Mouse (Mus musculus) liver, embryonic 11.5 days (tissue): ENCODE measurements around the gene Gm6588. TPM values are rescaled to one million over a fixed set of nuclear protein-coding genes. Genes with fewer than 3 reads are reported as not detected.
"Not testable (repeated sequence)": the region's sequence is repeated elsewhere in the genome, so short reads cannot be mapped to it uniquely, and the experiment has no call there.

Experiments used
- ATAC-seq: fragments of 200-750 bp; cut with Nextera tagmentation; replicated peaks from 2 replicates; pipeline ENCODE4 v1.8.0; 2017; ENCODE audit warnings: moderate number of reproducible peaks, mild to moderate bottlenecking, moderate TSS enrichment, moderate library complexity; ENCODE audit not compliant: low FRiP score
- DNase-seq: peaks from one replicate; pipeline ENCODE4 v3.0.0-alpha.2; 2017; ENCODE audit warnings: low spot score
- H3K27ac ChIP-seq: fragments of 300-500 bp; sonication (generic); 2 replicates; pipeline ENCODE4 v1.5.1; 2014; ENCODE audit warnings: mild to moderate bottlenecking, low read depth, low read length, control low read depth
- H3K27me3 ChIP-seq: fragments of 300-500 bp; sonication (generic); replicated peaks from 2 replicates; pipeline ENCODE4 v1.6.1; 2014; ENCODE audit warnings: low read length, mixed read lengths; ENCODE audit not compliant: control insufficient read depth, insufficient read depth
- H3K36me3 ChIP-seq: fragments of 300-500 bp; sonication (generic); 2 replicates; pipeline ENCODE4 v1.6.1; 2014; ENCODE audit warnings: mild to moderate bottlenecking, low read length, moderate library complexity, mixed read lengths; ENCODE audit not compliant: control insufficient read depth, insufficient read depth
- H3K4me1 ChIP-seq: fragments of 300-500 bp; sonication (generic); replicated peaks from 2 replicates; pipeline ENCODE4 v1.6.1; 2014; ENCODE audit warnings: low read length, mixed read lengths; ENCODE audit not compliant: control insufficient read depth, insufficient read depth
- H3K4me2 ChIP-seq: fragments of 300-500 bp; sonication (generic); 2 replicates; pipeline ENCODE4 v1.6.1; 2014; ENCODE audit warnings: mild to moderate bottlenecking, control low read depth, moderate library complexity
- H3K4me3 ChIP-seq: fragments of 300-500 bp; sonication (generic); 2 replicates; pipeline ENCODE4 v1.5.1; 2014; ENCODE audit warnings: low read depth, low read length, control low read depth
- H3K9ac ChIP-seq: fragments of 300-500 bp; sonication (generic); 2 replicates; pipeline ENCODE4 v1.6.1; 2014; ENCODE audit warnings: low read depth, low read length, control low read depth
- H3K9me3 ChIP-seq: fragments of 300-500 bp; sonication (generic); 2 replicates; pipeline ENCODE4 v1.6.1; 2016; ENCODE audit warnings: low read length, inconsistent platforms, mixed read lengths; ENCODE audit not compliant: control insufficient read depth
- WGBS: fragments of 180-500 bp; shearing (Covaris S2); extraction: QIAGEN DNeasy Blood & Tissue Kit; methylation state at CpG from one replicate; pipeline ENCODE4 v1.1.7; 2014; 5-methylcytosine and 5-hydroxymethylcytosine counted together
- polyA plus RNA-seq: library from polyadenylated mRNA; unstranded; fragments of >200 nt; fragmentation: Nextera tagmentation; extraction: Ambion mirVana; gene quantifications from 2 replicates; pipeline ENCODE4 v1.2.1, GENCODE M21; 2014

Gene Gm6588
- not detected in 2 replicates for polyA plus RNA-seq

DNA sequence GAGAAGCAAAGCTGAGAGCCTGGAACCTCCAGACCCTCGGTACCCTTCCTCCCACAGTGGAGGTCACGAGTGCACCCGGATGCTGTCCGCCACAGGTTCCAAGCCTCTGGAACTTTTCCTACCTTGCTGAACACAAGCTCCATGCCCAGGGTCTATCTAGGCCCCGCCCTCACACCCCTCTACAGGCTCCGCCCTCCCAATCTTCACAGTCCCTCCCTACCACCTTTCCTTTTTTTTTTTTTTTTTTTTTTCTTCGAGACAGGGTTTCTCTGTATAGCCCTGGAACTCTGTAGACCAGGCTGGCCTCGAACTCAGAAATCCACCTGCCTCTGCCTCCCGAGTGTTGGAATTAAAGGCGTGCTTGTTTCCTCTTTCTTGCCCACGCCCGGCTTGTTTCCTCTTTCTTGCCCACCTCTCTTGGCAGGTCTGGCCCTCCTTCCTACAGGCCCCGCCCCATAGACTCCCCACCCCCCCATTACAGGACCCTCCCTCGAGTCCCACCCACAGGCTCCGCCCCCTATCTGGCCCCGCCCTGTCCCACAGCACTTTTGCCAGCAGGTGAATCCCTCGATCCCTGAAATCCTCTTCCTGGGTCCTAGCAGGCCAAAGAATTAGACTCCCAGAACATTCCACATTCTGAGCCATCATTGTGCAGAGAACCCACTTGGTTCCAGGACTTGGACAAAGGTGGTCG lies at the start of gene Gm6588:
Gene Gm6588, plus strand, starts transcription at position 680 of the 694 bp plus-strand sequence.
- H3K9ac ChIP-seq = no peak within 1 kb of the TSS
- H3K4me1 ChIP-seq = no peaks in the 10 kb centered on the region
- no peaks in the 10 kb centered on the region for H3K36me3 ChIP-seq
- WGBS = 46% methylated on average over 18 of the region's 18 CpGs
- ATAC-seq (no peak), DNase-seq (no peak)
- no peak within 1 kb of the TSS for H3K4me3 ChIP-seq
- no peaks in the 10 kb centered on the region for H3K9me3 ChIP-seq
- H3K27me3 ChIP-seq = peaks cover 9% of the 10 kb centered on the region; the same call in 1 of the 2 replicates
- no peak within 1 kb of the TSS for H3K27ac ChIP-seq
- no peak within 1 kb of the TSS for H3K4me2 ChIP-seq

DNA sequence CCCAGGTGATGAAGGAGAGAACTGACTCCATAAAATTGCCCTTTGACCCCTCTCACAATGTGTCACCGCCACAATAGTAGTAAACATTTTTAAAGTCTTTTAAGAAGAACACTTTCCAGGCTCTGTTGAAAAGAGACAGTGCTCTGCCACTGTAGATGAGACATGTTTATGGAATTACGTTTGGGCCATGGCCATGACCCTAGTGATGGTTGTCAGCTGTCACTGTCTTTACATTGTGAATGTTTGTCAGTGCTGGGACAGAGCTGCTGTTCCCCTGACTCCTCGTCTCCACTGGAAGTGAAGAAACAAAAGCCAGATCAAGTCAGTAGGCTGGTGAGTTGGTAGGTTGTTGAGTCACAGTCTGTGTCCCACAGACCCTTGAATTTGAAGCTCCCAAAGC lies 46.8 kb upstream of the Gm6588 start:
- Histone ChIP-seq H3K4me3 (no peak overlapping the region), H3K4me1 (no peaks in the 10 kb centered on the region), H3K9ac (no peak overlapping the region), H3K27me3 (0 out of 2 replicates have a peak, but pooled peaks cover 2% of the 10 kb centered on the region), H3K27ac (no peak overlapping the region), H3K4me2 (no peak overlapping the region), H3K36me3 (no peaks in the 10 kb centered on the region), H3K9me3 (no peaks in the 10 kb centered on the region)
- DNase-seq (no peak), ATAC-seq (no peak)
- WGBS = 68% methylated on average over 3 of the region's 3 CpGs

DNA sequence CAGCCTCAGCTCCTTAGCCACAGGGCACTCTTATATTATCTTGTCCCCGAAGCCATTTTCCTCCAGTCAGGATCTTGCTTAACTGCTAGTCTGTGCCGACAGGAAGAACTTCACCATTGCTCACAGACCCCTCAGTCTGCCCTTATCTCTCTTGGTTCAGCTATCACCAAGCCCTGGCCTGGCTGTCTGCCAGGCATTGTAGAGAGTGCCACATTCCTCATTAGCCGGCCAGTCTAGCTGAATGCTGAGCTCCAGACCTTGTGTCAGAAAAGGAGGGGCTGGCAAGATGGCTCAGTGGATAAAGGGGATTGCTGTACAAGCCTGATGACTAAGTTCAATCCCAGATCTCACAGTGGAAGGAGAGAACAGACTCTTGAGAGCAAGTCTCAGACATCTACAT lies 43.2 kb upstream of the Gm6588 start:
- Histone ChIP-seq H3K4me2 (no peak overlapping the region), H3K27me3 (peaks cover under 1% of the 10 kb centered on the region; the same call in 1 of the 2 replicates), H3K9ac (no peak overlapping the region), H3K36me3 (no peaks in the 10 kb centered on the region), H3K27ac (no peak overlapping the region), H3K4me3 (no peak overlapping the region), H3K9me3 (no peaks in the 10 kb centered on the region), H3K4me1 (no peaks in the 10 kb centered on the region)
- WGBS = 38% methylated on average over 3 of the region's 3 CpGs
- no peak for ATAC-seq
- DNase-seq = no peak

DNA sequence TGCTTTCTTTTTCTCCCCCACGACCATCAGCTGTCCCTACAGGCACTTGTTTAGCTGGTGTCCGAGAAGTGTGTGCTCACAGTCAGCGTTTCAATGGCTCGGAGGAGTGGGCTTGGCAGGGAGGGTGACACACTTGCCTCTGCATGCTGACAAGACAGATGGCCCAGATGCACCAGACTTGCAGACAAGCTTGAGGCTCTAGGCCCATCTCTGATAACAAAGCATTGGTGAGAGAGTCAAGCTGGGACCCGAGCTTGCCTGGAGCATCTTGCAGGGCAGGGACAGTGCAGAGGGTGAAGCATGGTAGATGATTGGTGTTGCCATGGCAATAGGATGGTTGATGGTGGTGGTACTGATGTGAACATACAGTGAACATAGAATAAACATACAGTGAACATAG lies 40.0 kb upstream of the Gm6588 start:
- Histone ChIP-seq H3K9me3 (no peaks in the 10 kb centered on the region), H3K9ac (no peak overlapping the region), H3K4me2 (no peak overlapping the region), H3K27me3 (peaks cover 7% of the 10 kb centered on the region), H3K4me3 (no peak overlapping the region), H3K36me3 (no peaks in the 10 kb centered on the region), H3K4me1 (no peaks in the 10 kb centered on the region), H3K27ac (no peak overlapping the region)
- 60% methylated on average over 5 of the region's 5 CpGs for WGBS
- no peak for ATAC-seq
- no peak for DNase-seq

DNA sequence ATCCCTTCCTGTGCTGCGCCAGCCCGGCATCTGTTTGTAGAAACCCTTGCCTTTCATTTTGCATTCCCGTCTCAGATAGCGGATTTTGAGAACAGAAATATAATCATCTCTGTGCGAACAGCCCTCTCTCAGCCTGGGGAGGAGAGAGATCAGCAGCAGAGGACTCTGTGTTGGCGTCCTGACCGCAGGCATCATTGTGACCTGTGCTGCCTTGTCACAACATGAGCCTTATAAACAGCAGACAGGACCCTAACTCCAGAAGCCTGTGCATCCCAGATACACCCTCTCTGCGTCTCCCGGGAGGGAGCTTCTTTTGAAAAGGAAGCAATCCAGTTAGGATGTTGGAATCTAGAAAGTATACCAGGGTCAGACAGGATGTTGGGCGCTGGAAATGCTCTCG lies 38.2 kb upstream of the Gm6588 start:
- no peak overlapping the region for H3K27ac ChIP-seq
- WGBS = 51% methylated on average over 11 of the region's 11 CpGs
- H3K27me3 ChIP-seq = peaks cover 7% of the 10 kb centered on the region
- no peak overlapping the region for H3K4me2 ChIP-seq
- no peak overlapping the region for H3K4me3 ChIP-seq
- no peak for ATAC-seq
- no peak for DNase-seq
- H3K36me3 ChIP-seq = no peaks in the 10 kb centered on the region
- no peaks in the 10 kb centered on the region for H3K9me3 ChIP-seq
- no peaks in the 10 kb centered on the region for H3K4me1 ChIP-seq
- H3K9ac ChIP-seq = no peak overlapping the region

DNA sequence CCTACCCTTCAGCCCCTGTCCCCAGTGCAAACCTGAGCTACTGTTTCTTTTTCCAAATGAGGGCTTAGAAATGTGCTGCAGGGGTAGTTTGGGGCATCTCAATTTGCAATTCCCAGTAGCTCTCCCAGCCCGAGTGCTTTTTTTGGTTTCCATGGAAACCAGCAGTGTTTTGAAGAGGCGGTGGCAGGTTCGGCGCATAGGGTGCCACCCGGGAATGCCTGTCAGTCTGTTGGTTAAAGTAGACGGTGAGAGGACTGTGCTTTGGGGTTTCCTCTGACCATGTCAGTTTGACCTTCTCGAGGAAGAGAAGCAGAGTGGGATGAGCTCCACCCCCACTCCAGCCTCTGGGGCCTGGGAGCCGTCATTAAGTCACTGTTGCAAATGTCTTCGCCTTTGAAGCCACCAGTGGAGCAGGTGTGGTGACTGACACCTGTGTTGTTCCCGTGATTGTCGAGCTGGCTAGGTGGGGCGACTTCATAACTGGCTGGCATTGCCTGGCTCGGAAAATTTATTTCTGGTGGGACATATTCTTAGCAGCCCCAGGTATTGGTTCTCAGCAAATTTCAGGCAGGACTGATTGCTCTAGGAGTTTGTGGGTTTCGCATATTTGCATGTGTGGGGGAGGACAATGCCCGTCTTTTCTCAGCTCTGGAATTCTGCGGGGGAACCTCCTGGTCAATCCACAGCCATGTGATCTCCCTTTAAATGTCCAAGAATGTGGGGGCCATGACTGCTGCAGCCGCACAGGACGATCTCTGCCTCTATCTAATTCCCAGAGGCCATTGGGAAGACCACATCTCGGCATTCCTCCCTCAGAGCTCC lies 37.5 kb upstream of the Gm6588 start:
- Histone ChIP-seq H3K9me3 (no peaks in the 10 kb centered on the region), H3K27me3 (peaks cover 7% of the 10 kb centered on the region), H3K4me3 (no peak overlapping the region), H3K36me3 (no peaks in the 10 kb centered on the region), H3K9ac (no peak overlapping the region), H3K27ac (no peak overlapping the region), H3K4me2 (peak overlapping the region; percentile 12; the same call in 1 of the 2 replicates), H3K4me1 (no peaks in the 10 kb centered on the region)
- DNase-seq (no peak), ATAC-seq (no peak)
- WGBS = 22% methylated on average over 19 of the region's 19 CpGs

DNA sequence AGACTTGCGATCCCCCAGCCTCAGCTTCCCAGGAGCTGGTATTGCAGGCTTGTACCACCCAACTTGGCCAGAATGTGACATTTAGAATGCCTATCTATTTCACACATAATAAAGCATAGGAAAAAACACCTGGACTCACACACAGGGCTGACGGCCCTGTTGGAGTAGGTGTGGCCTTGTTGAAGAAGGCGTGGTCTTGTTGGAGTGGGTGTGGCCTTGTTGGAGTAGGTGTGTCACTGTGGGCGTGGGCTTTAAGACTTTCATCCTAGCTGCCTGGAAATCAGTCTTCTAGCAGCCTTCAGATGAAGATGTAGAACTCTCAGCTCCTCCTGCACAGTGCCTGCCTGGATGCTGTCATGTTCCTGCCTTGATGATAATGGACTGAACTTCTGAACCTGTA lies 36.4 kb upstream of the Gm6588 start:
- H3K36me3 ChIP-seq, H3K27ac ChIP-seq, H3K9me3 ChIP-seq, H3K4me3 ChIP-seq, H3K9ac ChIP-seq, H3K4me2 ChIP-seq, H3K27me3 ChIP-seq, DNase-seq, H3K4me1 ChIP-seq, ATAC-seq: not testable (repeated sequence)
- WGBS = 61% methylated on average over 4 of the region's 4 CpGs

DNA sequence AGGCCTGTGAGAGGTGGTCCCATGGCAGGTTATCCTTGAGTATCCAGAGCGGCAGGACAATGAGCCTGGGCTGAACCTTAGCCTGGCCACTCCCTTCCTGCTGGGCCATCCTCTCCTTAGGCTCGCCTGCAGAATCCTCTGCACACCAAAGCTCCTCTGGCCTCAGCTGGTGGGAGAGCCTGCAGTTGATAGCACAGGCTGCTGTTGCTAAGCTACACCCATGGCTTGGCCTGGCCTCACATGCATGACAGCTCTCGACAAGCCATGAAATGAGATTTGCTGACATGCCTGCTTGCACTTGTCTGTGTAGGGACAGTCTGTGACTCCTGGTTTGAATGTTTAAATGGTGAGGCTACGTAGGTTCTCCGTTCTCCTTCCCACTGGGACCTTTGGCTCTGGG lies 32.6 kb upstream of the Gm6588 start:
- no peak for ATAC-seq
- no peaks in the 10 kb centered on the region for H3K4me1 ChIP-seq
- no peaks in the 10 kb centered on the region for H3K9me3 ChIP-seq
- no peak for DNase-seq
- peaks cover under 1% of the 10 kb centered on the region for H3K27me3 ChIP-seq
- no peak overlapping the region for H3K27ac ChIP-seq
- H3K9ac ChIP-seq = no peak overlapping the region
- no peak overlapping the region for H3K4me3 ChIP-seq
- 66% methylated on average over 5 of the region's 5 CpGs for WGBS
- no peaks in the 10 kb centered on the region for H3K36me3 ChIP-seq
- H3K4me2 ChIP-seq = no peak overlapping the region
